Mouse (Mus musculus) liver, adult 2 months (tissue): Measurements from ENCODE around the gene Slc2a9.

ENCODE experiments used
- CTCF ChIP-seq: fragments of 200-500 bp; IDR thresholded peaks from 2 replicates; pipeline ENCODE4 v1.5.1; 2011; ENCODE audit warnings: low read depth, low read length, control low read depth
- POLR2A ChIP-seq: fragments of 200-500 bp; IDR thresholded peaks from 2 replicates; pipeline ENCODE4 v1.6.1; 2011; ENCODE audit warnings: low read length, control low read depth; ENCODE audit not compliant: insufficient read depth; ENCODE audit errors: extremely low read depth

DNA sequence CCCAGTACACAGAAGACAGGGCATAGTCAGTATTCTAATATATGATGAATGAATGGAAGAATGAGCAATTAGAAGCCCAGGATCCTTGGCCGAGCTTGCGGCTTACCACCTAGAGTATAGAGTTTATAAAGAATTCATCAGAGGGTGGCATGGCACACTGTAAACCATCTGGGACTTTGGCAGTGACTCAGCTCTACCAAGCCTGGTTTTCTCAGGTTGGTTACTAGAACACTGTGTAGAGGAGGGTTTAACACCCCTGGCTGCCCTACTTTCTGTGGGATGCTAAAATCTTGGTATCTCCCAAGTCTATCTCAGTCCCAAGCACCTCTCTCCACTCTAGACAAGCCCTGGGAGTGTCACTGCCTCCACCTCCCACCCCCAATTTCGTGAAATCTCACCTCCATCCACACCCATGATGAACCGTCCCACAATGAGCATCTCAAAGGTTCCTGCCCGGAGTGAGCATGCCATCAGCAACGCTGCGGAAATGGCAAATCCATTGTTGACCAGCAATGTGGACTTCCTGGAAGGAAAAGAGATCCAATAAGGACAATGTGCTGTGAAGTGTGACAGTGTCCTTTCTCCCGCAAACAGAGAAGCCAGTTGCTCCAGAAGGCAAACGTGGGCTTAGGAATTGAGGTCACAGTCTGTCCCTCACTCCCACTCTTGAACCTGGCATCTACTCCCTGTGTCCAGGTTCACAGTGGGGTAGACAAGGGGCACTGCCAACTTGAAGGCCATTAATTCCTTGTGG lies 62.5 kb downstream of the Slc2a9 start:
- TF ChIP-seq CTCF = no peak
- no peak for TF ChIP-seq POLR2A
